Mouse (Mus musculus) lung, postnatal 25 days (tissue): Measurements from ENCODE around the gene Kcnab3.

Experiments used
- DNase-seq: peaks from one replicate; pipeline ENCODE4 v3.0.0; 2022; ENCODE audit warnings: low spot score

The Kcnab3 gene

DNA sequence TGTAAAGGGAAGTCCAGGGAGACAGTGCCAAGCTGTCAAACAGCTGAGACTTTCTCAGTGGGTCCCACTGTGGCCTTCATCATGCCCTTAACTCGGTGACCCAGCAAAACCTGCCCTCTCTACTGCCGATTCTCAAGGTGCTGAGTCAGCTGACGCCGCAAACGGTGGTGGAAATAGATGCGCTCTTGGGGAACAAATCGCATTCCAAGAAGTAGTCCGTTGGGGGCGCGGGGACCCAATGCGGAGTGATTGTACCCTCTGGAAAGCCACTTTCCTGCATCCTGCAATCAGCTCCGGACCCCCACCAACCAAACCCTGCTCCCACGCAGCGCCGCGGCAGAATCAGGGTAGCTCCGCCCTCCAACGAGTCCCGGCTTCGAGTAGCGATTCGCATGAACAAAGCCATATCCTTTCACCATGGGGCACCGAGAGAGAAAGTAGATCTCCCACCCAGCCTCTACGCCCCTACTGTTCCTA, 5.9 kb downstream of the Kcnab3 start:
- DNase-seq = peak; percentile 62

DNA sequence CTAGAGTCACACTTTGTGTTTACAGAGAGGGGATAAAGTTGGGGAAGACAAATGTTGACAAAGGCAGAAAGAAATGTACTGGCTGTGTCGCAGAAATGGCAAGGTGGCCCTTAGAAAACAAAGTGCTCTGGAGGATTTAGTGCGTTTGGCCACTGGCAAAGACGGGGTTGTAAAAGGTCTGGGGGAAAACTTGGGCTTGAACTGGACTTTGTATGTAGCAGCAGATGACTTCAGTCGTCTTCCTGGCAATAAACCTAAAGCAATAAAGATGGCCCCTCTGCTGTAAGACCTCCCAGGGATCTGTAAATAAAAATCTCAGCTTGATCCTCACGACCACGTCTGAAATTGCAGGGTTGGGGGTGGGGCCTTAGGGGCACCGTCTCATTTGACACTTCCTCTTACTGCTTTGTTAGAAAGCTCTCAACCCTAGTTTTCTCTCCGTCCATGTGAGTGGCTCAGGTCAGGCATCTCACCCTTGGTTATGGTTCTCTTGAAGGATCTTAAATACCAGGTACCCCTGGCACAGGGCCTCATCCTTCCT, 6.7 kb downstream of the Kcnab3 start:
- DNase-seq = no peak

DNA sequence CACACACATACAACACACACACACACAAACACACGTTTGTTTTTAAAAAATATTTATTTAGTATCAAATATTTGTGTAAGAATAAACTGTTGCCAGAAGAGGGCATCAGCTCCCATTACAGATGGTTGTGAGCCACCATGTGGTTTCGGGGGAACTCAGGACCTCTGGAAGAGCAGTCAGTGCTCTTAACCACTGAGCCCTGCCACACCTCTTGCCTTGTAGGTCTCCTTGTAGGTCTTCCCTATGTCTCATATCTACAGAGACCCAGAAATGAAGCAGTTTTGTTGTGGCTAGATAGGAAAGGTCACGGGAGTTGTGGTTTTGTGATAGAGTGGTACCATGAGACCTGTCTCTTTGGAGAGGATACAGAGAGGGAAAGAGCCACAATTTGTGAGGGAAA, 7.9 kb downstream of the Kcnab3 start:
- no peak for DNase-seq

DNA sequence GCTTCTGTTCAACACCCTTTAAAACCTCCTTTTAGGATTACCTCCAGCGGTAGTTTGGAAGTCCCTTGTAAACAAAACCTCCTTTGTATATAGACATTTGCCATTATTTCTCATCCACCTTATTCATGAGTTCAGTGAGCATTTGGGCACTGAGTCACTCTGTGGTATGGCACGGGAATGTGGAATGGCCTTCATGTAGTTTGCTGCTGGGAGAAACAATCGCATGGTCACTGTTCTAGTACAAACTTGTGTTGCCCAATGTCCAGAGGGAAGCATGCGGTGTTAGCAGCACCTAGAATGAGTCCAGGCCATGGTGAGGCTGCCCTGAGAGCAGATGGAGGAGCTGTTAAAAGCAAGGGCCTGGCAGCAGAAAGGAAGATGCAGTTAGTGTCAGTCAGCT, 8.7 kb downstream of the Kcnab3 start:
- no peak for DNase-seq

DNA sequence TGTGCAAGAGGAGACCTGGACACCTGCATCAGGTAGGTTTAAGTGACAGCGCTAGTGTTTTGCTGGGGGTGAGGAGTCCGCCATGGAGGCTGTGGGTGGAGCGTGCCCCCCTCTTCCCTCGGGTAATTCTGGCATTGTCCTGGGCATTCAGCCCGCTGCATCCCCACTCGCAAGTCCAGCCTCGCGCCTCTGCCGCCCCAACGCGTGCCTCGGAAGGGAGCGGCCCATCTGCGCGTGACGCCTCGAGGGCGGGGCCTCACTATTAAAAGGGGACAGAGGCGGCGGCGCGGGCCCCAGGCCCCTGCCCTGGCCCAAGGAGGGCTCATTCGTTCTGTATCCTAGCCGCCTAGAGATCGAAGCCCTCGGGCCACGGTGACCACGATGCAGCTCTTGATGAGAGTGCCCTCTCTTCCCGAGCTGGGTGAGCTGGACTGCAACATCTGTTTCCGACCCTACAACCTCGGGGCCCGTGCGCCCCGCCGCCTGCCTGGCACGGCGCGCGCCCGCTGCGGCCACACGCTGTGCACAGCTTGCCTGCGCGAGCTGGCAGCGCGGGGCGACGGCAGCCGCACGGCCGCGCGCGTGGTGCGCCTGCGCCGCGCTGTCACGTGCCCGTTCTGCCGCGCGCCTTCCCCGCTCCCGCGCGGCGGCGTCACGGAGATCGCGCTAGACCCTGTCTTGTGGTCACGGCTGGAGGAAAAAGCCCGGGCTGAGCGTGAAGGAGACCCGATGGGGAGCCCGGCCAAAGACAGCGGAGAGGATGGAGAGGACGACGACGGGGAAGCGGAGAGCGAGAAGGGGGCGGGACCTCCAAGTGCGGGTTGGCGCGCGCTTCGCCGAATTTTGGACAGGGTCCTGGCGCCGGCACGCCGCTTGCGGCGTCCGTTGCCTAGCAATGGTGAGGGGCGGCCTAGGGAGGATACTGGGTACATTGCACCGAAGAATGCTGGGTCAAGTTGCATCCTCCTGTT, 14.4 kb downstream of the Kcnab3 start, which contains the start of gene Rnf227:
Gene Rnf227, plus strand, starts transcription at position 301 of the 971 bp plus-strand sequence.
- DNase-seq = peak; percentile 39

DNA sequence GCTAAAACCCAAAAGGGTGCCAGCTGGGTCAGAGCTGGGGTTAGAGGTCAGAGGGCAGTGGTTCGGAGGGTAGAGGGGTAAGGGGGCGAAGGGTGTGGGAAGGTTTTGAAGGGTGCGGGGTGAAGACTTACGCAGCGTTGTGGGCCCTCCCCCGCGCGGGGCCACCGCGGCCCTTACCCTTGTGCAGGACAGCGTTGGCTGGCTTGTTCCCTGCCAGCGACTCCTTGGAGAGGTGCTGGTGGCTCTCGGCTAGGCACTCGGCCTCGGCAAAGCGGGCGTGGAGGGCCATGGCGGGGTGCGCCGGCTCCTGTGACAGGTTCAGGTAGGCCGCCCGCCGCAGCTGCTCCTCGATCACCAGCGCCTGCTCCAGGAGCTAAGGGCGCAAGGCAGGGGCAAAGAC, 20.4 kb downstream of the Kcnab3 start:
- no peak for DNase-seq

DNA sequence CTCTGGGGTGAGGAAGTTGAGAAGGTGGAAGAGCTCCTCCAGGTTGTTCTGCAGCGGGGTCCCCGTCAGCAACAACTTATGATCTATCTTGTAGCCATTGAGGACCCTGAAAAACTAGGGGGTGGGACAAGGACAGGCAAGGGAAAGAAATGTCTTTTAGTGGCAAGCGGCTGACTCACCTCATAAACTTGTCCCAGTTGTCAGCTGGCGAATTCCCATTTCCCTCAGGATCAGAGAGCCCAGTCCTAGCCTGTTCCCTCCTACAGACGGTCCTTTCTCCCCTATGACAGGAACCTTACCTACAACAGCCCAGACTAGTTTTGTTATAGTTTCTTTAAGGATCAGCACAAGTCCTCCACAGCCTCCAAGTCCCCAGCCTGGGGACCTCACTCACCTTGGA, 30.5 kb downstream of the Kcnab3 start:
- no peak for DNase-seq

DNA sequence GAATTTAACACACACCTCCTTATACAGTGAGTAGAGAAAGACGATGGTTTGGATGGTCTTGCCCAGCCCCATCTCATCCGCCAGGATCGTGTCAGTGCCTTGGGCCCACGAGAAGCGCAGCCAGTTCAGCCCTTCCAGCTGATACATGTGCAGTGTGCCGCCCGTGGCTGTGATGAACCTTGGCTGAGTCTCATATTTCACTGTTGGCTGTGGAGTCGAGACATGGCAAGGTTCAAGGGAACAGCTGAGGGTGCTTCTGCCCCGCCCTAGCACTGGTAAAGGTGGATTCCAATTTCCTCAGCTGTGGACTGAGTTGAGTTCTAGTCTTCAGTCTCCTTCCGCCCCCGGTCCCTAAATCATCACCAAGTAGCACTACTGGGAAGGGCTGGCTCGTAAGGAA, 31.6 kb downstream of the Kcnab3 start:
- no peak for DNase-seq

DNA sequence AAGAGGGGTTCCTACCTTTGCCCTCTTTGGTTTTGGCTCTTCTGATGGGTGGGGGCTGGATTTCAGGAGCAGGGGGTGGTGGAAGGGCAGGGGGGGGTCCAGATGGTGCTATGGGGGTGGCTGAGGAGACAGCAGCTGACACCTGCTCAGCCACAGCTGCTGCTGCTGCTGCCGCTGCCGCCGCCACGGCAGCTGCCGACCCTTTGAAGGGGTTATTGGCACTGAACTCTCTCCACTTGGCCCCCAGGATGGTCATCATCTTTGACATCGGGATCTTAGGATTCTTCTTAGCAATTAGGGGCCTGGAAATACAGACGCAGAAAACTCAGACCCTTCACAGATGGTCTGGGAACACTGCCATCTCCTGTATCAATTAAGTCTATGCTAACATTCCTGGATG, 36.0 kb downstream of the Kcnab3 start:
- DNase-seq = no peak

DNA sequence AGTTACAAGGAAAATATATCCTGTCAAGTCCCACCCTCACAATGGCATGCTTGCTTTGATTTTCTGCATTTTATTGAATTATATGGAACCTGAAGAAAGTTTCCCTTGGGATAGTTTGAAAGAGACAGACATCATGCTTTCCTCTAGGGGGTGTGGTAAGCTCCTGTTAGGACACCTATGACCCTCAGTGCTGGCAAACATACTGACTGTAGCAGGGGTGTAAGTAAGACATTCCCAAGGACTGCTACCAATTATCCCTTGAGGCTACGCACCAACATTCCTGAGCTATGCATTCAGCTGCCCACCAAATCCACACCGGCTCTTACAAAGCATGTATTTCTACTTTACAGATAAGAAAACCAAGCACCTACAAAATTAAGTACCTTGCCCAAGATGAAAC, 36.4 kb downstream of the Kcnab3 start:
- DNase-seq = no peak

DNA sequence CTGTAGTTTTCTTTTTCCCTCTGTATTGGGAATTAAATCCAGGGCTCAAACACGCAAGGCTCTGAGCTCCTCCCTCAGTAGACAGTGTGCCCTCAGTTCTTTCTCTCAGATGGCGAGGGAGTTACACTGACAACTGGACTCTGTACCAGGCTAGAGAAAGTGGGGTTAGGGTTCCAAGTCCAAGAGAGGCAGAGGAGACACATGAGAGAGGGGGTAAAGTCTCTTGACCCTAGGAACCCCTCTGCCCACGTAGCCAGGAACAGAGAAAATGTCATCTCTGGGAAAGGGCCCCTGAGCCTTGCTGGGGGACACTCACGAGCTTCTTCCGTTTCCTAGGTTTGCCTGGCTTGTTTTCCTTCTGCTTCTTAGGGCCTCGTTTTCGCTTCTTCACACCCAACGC, 38.3 kb downstream of the Kcnab3 start:
- no peak for DNase-seq

DNA sequence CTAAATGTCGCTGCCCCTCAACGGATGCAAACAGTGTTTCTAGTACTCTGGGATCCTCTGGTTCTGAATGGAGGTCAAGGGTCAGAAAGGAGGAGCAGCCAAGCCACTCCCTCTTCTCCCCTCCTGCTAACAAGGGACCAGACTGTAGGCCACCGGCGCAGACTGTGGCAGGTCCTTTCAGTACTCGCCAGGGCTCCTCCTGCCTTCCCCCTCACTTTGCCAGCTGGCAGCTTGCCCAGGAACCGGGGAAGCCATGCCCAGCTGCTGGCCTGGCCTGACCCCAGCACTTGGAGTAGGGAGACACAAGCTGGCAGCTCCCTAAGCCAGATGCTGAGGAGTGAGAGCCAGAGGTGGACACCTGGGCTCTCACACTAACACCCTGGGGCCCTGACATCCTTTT, 38.9 kb downstream of the Kcnab3 start:
- DNase-seq = peak; percentile 97

DNA sequence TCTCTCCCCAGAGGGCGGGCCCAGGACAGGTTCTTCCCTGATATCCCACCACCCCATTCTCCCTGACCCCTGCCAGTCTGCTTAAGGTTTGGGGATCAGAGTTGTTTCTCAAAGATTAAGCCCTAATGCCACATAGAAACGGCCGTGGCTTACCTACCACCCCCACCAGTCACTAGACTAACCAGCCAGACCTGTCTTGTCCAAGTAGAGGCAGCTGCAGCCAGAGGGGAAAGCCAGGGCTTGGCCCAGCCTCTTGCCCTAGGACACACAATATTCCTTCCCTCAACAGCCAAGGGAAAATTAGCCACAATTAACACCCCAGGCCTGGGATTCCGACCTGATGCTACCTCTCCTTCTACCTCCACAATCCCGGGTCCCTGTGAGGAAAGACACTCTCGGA, 39.7 kb downstream of the Kcnab3 start:
- DNase-seq = no peak

DNA sequence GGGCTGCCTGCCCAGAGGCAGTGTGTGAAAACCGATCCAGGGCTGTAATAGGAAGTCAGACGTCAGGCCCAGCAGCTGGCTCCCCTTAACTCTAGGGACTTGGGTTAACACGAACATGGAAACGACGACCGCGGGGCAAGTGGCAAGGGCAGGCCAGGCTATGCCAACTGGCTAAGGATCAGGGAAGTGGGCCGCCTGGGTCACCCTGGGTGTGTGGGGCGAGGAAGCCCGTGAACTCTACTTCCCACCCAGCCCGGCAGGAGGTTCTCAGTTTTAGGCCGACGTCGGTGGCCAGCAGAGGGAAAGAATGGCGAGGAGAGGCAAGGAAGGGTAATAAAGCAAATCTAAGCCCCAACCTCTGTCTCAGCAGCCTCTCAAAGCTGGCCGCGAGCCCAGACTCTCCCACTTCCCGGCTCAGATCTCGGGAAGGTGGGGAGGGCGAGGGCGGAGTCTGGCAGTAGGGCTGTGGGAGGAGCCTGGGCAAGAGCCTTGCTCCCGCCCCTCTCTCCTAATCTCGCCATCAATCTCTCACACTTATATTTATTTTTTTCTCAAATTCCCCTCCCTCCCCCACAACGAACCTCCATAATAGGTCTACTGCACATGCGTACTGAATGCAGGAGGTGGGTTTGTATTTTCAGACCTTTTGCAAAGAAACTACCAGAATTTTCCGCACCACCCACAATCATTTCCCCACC, 40.2 kb downstream of the Kcnab3 start:
- peak; percentile 97 for DNase-seq

DNA sequence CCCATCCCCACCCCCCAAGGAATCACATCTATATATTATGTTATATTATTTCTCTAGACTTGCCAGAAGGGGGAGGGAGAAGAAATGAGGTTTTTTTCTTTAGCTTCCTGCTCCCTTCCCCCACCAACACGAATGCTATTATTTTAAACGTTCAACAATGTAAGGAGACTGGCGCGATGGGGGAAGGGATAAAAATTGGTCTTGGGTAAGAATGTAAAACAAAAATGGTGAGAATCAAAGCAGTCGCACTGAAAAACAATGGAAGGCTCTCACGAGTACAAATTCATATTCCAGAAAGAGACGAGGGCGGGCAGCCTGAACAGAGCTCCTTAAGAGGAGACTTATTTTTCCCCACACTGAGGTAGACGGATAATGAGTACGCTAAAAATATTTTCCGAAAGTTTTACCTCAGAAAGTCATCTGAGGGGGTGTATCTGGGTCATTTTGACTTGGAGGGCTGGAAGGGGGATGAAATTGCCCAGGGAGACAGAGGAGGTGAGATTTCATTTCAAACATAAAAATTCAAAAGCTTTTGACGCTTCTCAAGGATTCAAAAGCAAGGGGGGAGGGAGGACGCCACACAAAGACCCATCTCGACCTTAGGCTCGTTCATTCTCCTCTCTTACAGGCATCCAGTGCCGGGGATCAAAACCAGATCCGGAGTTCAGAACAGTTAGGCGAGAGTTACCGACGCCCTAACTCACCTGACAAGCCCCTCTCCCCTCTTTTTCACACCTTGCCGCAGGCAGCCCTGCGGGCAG, 41.0 kb downstream of the Kcnab3 start:
- no peak for DNase-seq

DNA sequence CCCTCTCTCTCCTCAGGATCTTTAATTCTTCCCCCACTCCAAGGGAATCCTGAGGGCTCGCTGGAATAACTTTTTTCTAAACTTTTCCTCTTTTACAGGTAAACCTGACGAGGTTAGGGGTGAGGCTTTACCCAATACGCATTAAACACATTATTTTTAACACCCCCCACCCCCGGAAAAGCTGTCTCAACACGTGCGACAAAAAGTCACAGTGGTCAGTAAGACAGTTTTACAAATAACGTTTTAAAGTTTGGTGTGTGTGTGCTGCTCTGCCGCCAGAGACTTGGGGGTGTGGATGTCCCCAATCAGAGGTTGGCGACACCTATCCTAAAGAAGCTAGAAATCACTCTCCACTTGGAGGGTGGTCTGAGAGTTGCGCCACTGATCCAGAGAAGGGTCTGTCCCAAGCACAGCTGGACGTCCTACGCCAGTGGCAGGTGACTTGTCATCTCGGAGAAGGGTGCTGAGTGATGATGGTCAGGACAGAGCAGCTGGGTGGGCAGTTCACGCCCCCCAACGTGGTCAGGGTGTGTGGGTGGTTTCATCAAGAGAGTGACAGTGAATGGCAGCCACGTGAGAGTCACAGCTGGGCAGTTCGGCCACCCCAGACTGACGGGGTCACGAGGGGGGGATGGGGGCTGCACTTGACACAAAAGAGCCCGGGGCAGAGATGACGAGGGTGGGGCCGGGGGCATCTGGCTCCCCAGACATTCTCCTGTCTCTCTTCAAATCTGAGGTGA, 41.7 kb downstream of the Kcnab3 start:
- DNase-seq = no peak

DNA sequence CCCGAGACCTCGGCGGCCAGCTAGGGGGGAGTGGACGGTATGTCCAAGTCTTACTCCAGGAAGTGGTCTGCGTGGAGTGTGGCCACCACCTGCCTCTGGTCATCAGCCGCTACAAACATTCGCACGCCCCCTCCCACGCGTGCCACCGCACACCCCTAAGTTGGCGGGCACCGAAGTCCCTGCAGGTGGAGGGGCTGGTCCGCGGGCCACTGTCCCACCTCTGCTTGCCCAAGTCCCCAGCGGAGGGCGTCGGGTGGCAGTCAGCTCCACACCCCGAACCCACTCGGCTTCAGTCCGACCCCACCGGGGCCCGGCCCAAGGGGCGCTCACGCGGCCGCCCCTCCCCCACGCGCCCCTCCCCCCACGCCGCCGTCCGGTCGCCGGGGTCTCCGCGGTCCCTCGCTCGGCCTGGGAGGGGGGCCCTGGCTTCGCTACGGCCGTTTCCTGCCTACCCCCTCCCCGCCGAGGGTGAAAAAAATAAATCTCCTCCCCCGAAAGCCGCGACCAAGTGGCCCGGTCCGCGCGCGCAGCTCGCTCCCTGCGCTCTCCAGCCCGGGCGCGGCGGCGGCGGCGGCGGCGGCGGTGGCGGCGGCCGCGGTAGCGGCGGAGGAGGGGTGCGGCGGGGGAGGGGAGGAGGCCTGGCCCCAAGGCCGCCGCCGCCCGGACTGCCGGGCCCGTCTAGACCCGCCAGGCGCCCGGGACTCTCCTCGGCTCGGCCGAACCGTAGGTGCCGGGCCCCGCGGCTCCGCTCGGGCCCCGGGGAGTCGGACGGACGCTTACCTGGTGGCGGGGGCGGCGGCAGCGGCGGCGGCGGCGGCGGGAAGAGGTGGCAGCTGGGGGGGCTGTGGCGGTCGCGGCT, 42.5 kb downstream of the Kcnab3 start:
- no peak for DNase-seq

DNA sequence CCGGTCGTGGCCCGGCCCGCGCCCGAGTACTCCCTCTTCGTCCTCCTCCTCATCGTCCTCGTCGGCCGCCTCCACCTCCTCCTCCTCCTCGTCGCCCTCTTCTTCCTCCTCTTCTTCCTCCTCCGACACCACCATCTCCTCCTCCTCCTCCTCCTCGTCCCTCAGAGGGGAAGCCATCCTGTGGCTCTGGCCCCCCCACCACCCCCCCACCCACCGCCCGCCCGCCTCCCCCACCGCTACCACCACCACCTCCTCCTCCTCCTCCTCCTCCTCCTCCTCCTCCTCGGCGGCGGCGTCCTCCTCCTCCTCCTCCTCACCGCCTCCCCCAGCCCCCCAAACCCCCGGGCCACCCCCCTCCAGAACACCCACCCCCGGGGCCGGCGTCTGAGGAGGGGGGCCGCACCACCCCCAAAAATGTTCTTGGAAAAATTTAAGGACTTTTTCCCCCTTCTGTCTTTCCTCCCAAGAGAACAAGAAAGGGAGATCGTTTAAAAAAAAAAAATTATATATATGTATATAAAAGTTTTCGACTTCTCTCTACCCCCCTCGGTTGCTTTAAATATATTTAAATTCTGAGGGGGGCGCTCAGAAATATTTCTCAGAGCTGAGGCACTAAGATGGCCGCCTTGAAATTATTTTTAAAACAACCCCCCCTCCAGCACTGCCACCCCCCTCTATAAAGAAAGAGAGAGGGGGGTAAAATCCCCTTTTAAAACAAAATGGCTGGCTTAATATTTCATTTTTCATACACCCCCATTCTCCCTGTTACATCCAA, 43.3 kb downstream of the Kcnab3 start, which contains the start of gene Chd3:
Gene Chd3, minus strand, starts transcription at position 192 of the 775 bp plus-strand sequence.
- no peak for DNase-seq

DNA sequence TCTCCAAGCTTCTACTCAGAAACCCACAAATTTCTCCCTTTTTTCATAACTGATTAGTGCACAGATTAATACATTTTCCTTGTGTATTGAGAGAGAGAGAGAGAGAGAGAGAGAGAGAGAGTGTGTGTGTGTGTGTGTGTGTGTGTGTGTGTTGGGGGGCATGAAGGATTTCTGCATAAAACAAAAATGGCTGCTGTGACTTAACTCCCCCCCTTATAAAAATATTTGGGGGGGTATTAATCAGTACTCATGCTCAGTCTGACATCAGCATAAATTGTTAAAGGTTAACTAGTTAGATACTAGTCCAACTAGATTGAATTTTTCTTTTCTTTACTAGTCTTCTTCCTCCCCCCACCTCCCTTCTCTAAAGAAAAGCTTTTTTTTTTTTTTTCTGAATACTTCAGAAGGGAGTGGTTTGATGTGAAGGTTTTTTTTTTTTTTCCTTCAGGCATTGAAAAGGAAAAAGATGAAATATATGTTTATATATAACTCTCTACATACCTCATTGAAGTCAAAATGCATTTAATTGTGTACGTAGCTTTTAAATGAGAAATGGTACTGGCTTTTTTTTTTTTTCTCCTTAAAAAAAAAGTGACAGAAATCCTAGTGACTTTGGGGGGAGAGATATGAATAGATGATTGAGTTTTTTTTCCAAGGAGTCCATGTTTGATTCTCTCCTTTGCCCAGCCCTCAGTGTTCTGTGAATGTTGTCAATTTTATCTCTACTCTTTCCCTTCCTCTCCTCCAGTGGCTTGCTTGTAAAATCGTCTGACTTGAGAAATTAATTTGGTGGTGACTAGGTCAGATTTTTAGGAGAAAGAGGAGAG, 44.1 kb downstream of the Kcnab3 start:
- DNase-seq = no peak
